Mouse (Mus musculus) hematopoietic stem cell, adult 5-6 weeks (primary cell): ENCODE results near the gene Apol7a. TPM values are rescaled to one million over a fixed set of nuclear protein-coding genes. Genes with fewer than 3 reads are reported as not detected.
A peak's percentile ranks its signal among the peaks of the same experiment; 100 is the strongest.

ENCODE experiments used
- ATAC-seq, 2 experiments: fragments of 125-278 bp in 1 of 2; replicated peaks in 1 of 2; 2 replicates each; pipeline ENCODE4 v1.8.0; 2016 to 2017; ENCODE audit warnings: inconsistent platforms in 2 of 2, mild to moderate bottlenecking in 2 of 2, moderate number of reproducible peaks in 2 of 2, low read depth in 1 of 2, moderate TSS enrichment in 1 of 2; ENCODE audit not compliant: low FRiP score in 2 of 2, poor library complexity in 2 of 2, severe bottlenecking in 2 of 2, insufficient read depth in 1 of 2, low TSS enrichment in 1 of 2
- total RNA-seq: library from RNA; stranded (forward); fragments of 172-1452, 232-1000 nt; gene quantifications from 2 replicates; pipeline ENCODE4 v1.2.3, GENCODE M21; 2017

Gene Apol7a
- total RNA-seq, 1 experiment from 2014 or later, result not detected

GRCm38 (mm10) chr15:77358320-77359040 is 40.4 kb downstream of the Apol7a start:
- ATAC-seq, result peak; percentile 97

- ATAC-seq, result no peak
These were observed 42.6 kb downstream of the Apol7a start for GRCm38 (mm10) chr15:77356248-77356810.

GRCm38 (mm10) chr15:77354848-77355551 is 43.9 kb downstream of the Apol7a start:
- ATAC-seq, result no peak

DNA sequence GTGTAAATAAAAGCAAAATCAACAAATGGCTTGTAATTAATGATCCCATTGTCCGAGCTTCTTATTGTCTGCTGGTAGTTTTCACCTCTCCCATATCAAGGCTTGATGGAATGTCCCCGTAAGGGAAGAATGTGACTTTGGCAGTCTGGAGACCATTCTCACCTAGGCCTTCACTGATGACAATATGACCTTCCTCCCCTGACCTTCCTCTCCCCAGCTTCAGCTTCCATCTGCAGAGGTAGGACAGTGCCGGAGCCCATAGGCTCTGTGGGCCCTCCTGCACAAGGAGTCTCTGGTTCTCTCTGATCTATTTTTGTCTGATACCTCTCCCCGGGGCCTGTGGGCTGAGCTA is 44.4 kb downstream of the Apol7a start:
- no peak for ATAC-seq

DNA sequence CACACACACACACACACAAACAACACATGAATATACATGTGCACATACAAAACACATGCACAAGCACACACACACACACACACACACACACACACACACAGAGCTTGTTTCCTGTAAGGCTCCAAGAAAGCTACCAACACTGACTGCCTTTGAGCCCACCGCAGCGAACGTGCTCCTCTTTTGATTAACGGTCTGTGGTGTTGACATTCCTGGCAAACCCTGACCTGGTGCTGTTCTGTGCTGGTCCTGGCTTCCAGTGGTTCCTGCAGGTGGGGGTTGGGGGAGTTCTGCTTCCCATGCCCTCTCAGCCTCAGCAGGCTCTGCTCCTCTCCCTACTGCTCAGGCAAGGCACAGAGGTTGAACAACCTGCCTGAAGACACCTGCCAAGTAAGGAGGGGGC is 45.1 kb downstream of the Apol7a start:
- no peak for ATAC-seq

- no peak for ATAC-seq
These were observed 46.0 kb downstream of the Apol7a start for GRCm38 (mm10) chr15:77352863-77353262.

DNA sequence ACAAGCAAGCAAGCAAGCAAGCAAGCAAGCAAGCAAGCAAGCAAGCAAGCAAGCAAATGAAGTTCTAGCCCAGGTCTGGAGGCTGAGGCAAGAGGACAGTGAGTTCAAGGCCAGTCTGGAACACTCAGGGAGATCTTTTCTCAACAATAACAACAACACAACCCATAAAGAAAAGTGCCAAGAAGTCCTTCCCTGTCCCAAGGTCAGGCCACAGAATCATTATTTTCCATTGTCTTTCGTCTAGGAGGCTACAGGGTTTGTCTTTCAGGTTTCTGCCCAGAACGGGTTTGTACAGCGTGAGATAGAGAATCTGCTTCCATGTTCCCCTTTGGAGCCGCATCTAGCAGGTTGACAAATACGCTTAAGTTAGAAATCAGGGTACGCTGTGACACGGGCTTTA is 48.8 kb downstream of the Apol7a start:
- ATAC-seq, result no peak

DNA sequence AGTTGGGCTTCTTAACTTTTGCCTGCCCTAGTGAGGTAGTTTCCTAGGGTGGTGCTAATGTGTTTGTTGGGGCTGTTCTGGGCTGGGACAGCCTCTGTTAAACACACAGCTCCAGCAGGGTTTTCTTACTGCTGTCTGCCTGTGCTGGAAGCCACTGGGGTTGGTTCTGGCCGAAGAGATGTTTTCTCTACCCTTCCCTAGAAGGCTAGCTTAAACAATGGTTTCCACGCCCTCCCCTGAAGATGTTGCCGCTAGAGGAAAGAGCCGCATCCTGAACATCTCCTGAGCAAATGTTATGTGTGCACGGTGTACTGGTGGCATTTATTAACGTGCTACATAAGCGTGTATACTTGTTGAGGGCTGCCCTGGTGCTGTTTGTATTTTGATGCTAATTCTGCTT is 50.8 kb downstream of the Apol7a start:
- ATAC-seq, result no peak

- ATAC-seq, result no peak
These were observed 54.5 kb downstream of the Apol7a start for GRCm38 (mm10) chr15:77344127-77345125.

- peak; percentile 86 to 91 for ATAC-seq
These were observed 55.3 kb downstream of the Apol7a start for GRCm38 (mm10) chr15:77343527-77344091.

DNA sequence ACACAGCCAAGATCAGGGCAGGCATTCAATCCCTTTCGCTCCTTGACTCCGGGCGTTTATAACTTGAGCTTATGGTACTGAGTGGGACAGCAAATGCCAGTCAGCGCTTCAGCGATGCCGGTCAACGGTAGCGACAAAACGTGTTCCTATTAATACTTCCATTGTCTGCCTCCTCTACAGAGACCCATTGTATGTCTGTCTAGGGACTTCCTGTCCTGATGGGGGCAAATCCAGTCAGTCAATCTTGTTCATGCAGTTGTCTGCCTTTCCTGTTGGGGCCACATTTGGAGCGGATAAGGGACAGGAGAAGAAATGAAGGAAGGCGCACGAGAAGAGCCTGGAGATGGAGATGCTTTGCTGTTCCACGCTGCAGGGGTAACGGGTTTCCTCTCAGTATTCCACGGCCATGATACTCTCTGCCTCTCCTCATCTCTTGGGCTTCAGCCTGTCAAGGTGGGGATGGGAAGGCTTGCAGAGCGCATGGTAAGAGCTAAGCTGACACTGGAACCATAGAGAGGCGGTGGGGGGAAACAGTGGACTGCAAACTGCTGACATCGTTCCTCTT is 55.9 kb downstream of the Apol7a start:
- ATAC-seq, result no peak

DNA sequence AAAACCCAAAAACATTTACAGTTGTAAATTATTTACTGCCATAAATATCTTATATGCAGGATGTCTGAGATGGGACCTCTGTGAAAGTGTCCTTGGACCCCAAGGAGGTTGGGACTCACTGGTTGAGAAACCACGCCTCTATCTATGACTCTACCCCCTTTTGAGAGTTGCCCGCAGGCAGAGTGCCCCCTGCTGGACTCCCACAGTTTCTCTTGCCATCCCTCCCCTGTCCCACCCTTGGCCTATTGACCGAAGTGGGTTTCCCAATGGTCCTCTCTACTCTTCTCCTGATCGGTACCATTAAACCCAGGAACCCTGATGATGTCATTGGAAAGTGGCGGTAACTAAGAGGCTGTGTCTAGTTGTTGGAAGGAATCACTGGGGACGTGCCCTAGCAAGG is 56.9 kb downstream of the Apol7a start:
- no peak for ATAC-seq

DNA sequence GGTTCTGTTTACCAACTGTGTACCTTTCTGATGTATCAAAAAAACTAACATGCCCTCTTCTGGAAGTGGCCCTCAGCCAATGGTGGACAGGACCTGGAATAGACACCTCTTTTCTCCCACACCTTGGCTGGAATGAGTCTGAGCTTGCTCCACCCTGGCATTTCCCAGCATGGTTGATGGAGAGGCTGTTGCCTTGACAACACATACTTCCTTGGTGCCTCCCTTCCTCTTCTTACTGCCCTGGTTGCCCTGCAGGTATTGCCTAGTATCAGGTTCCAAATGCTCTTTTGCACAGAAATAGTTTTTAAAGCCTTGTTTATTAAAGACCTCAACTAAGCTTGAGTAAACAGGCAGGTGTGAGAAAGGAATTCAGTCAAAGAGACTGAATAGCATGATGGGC is 58.3 kb downstream of the Apol7a start:
- ATAC-seq, result no peak

GRCm38 (mm10) chr15:77338924-77339429 is 59.9 kb downstream of the Apol7a start:
- no peak for ATAC-seq

DNA sequence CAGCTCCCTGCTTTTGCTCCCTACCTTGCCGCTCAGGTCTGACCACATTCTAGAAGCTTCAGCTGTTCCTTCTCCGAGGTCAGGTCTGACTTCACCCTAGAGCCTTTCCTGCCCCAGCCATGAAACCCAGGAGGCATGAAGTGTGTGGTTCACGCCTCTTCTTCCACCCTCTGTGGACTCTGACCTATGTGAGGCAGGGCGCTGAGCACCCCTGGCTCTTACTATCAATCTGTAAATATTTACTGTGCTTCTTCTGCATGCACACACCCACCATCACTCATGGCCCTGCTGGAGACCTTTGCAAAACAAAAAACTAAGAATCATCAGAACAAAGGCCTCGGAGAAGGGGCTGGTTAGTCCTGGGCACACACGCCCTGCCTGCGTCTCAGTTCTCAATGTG is 60.5 kb downstream of the Apol7a start:
- no peak for ATAC-seq
